Mouse (Mus musculus) gastrocnemius, adult 2 months (tissue): ENCODE data around the gene Nav2. TPM values are rescaled to one million over a fixed set of nuclear protein-coding genes. Genes with fewer than 3 reads are reported as not detected.

Source experiments
- DNase-seq: peaks from one replicate; pipeline ENCODE4 v3.0.0; 2022
- H3K27ac ChIP-seq: fragments of 200-600 bp; 2 replicates; pipeline ENCODE4 v1.8.1; 2022; ENCODE audit warnings: mild to moderate bottlenecking
- H3K4me3 ChIP-seq: fragments of 200-600 bp; 2 replicates; pipeline ENCODE4 v1.8.1; 2022; ENCODE audit warnings: mild to moderate bottlenecking, moderate library complexity
- CTCF ChIP-seq: fragments of 200-600 bp; IDR thresholded peaks from 2 replicates; pipeline ENCODE4 v1.8.1; 2022; ENCODE audit warnings: antibody characterized with exemption, mild to moderate bottlenecking, moderate library complexity
- intact Hi-C: fragments of 180-260 bp; cut with DNase I; formaldehyde crosslinking; loops from one replicate; pipeline ENCODE4 v1.15.1; 2025
- total RNA-seq, 2 experiments: library from RNA; stranded (reverse); gene quantifications; 2 replicates each; pipeline ENCODE4 v1.2.3; 2021

Gene Nav2
- total RNA-seq, 2 experiments from 2014 or later = 18.5 to 36.0 TPM

GRCm38 (mm10) chr7:49411803-49412202 lies 503.3 kb downstream of the Nav2 start:
- Histone ChIP-seq H3K4me3 (no peak overlapping the region), H3K27ac (no peak overlapping the region)
- DNase-seq = no peak
- intact Hi-C loops = no loop called here
- no peak for TF ChIP-seq CTCF

- H3K27ac ChIP-seq = no peak overlapping the region
- DNase-seq = no peak
- intact Hi-C loops = no loop called here
- TF ChIP-seq CTCF = no peak
- H3K4me3 ChIP-seq = no peak overlapping the region
Measured at GRCm38 (mm10) chr7:49415131-49415530, 506.6 kb downstream of the Nav2 start.

GRCm38 (mm10) chr7:49415716-49416115 lies 507.2 kb downstream of the Nav2 start:
- intact Hi-C loops = no loop called here
- DNase-seq = no peak
- TF ChIP-seq CTCF = no peak
- H3K27ac ChIP-seq = no peak overlapping the region
- no peak overlapping the region for H3K4me3 ChIP-seq

- Histone ChIP-seq H3K27ac (peak overlapping the region; percentile 46; the same call in 1 of the 2 replicates), H3K4me3 (no peak overlapping the region)
- intact Hi-C loops = no loop called here
- TF ChIP-seq CTCF = no peak
- DNase-seq = peak; percentile 71
Measured at GRCm38 (mm10) chr7:49418841-49419240, 510.3 kb downstream of the Nav2 start.

- intact Hi-C loops = no loop called here
- H3K27ac ChIP-seq = peak overlapping the region; percentile 70
- no peak for TF ChIP-seq CTCF
Measured at GRCm38 (mm10) chr7:49420139-49420802, 511.8 kb downstream of the Nav2 start.

GRCm38 (mm10) chr7:49421261-49421660 lies 512.7 kb downstream of the Nav2 start:
- TF ChIP-seq CTCF = no peak
- H3K4me3 ChIP-seq = no peak overlapping the region
- intact Hi-C loops = no loop called here
- no peak for DNase-seq
- H3K27ac ChIP-seq = peak overlapping the region; percentile 70; the same call in 1 of the 2 replicates

More at GRCm38 (mm10) chr7:49420139-49420802, 511.8 kb downstream of the Nav2 start:
- peak; percentile 59 for DNase-seq
- H3K4me3 ChIP-seq = no peak overlapping the region; the same call in 1 of the 2 replicates

GRCm38 (mm10) chr7:49423943-49424342 lies 515.4 kb downstream of the Nav2 start:
- Histone ChIP-seq H3K27ac (no peak overlapping the region), H3K4me3 (no peak overlapping the region)
- TF ChIP-seq CTCF = no peak
- intact Hi-C loops = no loop called here
- no peak for DNase-seq

GRCm38 (mm10) chr7:49426060-49426459 lies 517.5 kb downstream of the Nav2 start:
- peak; percentile 89 for TF ChIP-seq CTCF
- DNase-seq = peak; percentile 53
- Histone ChIP-seq H3K4me3 (no peak overlapping the region), H3K27ac (no peak overlapping the region)
- intact Hi-C loops = loop anchor here (1.0 to 5.0 kb wide), 5 partner anchors 27 to 293 kb away; no protein-coding TSS in a partner anchor

- Histone ChIP-seq H3K4me3 (no peak overlapping the region), H3K27ac (no peak overlapping the region)
- peak; percentile 72 for TF ChIP-seq CTCF
- intact Hi-C loops = loop anchor here (2.0 to 5.0 kb wide), 4 partner anchors 29 to 177 kb away; no protein-coding TSS in a partner anchor
- no peak for DNase-seq
Measured at GRCm38 (mm10) chr7:49427843-49428242, 519.3 kb downstream of the Nav2 start.

GRCm38 (mm10) chr7:49428947-49429346 lies 520.4 kb downstream of the Nav2 start:
- intact Hi-C loops = loop anchor here (5.0 kb wide), 2 partner anchors 87 to 157 kb away; no protein-coding TSS in a partner anchor

GRCm38 (mm10) chr7:49430808-49431207 lies 522.3 kb downstream of the Nav2 start:
- Histone ChIP-seq H3K27ac (peak overlapping the region; percentile 66), H3K4me3 (no peak overlapping the region)
- TF ChIP-seq CTCF = peak; percentile 38
- intact Hi-C loops = loop anchor here (10.0 kb wide), 1 partner anchor 686 kb away; no protein-coding TSS in a partner anchor
- DNase-seq = peak; percentile 81

More at GRCm38 (mm10) chr7:49428947-49429346, 520.4 kb downstream of the Nav2 start:
- H3K4me3 ChIP-seq = no peak overlapping the region
- DNase-seq = no peak
- TF ChIP-seq CTCF = no peak
- H3K27ac ChIP-seq = no peak overlapping the region

GRCm38 (mm10) chr7:49433945-49434344 lies 525.4 kb downstream of the Nav2 start:
- no peak overlapping the region for H3K4me3 ChIP-seq
- no peak overlapping the region for H3K27ac ChIP-seq
- no peak for TF ChIP-seq CTCF
- DNase-seq = no peak
- intact Hi-C loops = loop anchor here (10.0 kb wide), 1 partner anchor 689 kb away; no protein-coding TSS in a partner anchor

- intact Hi-C loops = loop anchor here (10.0 kb wide), 1 partner anchor 692 kb away; no protein-coding TSS in a partner anchor
- H3K4me3 ChIP-seq = no peak overlapping the region
- no peak for DNase-seq
- H3K27ac ChIP-seq = no peak overlapping the region
- no peak for TF ChIP-seq CTCF
Measured at GRCm38 (mm10) chr7:49436492-49436891, 528.0 kb downstream of the Nav2 start.

- Histone ChIP-seq H3K4me3 (no peak overlapping the region), H3K27ac (peak overlapping the region; percentile 41; the same call in 1 of the 2 replicates)
- intact Hi-C loops = loop anchor here (10.0 kb wide), 1 partner anchor 693 kb away; no protein-coding TSS in a partner anchor
- TF ChIP-seq CTCF = no peak
- DNase-seq = peak; percentile 42
Measured at GRCm38 (mm10) chr7:49437901-49438300, 529.4 kb downstream of the Nav2 start.
